Mouse (Mus musculus) layer of hippocampus, postnatal 14 days (tissue): ENCODE data around the gene Rnf126. TPM values are rescaled to one million over a fixed set of nuclear protein-coding genes. Genes with fewer than 3 reads are reported as not detected.

ENCODE experiments used
- total RNA-seq, 2 experiments: library from RNA; stranded (reverse); gene quantifications; 2 replicates each; pipeline ENCODE4 v1.2.3; 2021

Gene Rnf126
- total RNA-seq, 2 experiments from 2014 or later = 86.1 to 90.5 TPM

Other genes with a start within 250 kb of the Rnf126 start
- gene Plpp2, start 233.2 kb downstream of the Rnf126 start, total RNA-seq = 1 to 10 TPM; 5.2 to 8.5 TPM
- gene Mier2, start 211.8 kb downstream of the Rnf126 start, total RNA-seq = 10 to 100 TPM; 51.5 to 52.8 TPM
- not detected for gene Theg, start 179.6 kb downstream of the Rnf126 start, total RNA-seq
- gene C2cd4c, start 152.9 kb downstream of the Rnf126 start, total RNA-seq = 1 to 10 TPM; 6.5 to 8.3 TPM
- gene Shc2, start 129.0 kb downstream of the Rnf126 start, total RNA-seq = 10 to 100 TPM; 42.7 to 44.5 TPM
- gene Odf3l2, start 121.2 kb downstream of the Rnf126 start, total RNA-seq = under 1 TPM; 0.52 to 0.53 TPM
- gene Madcam1, start 102.4 kb downstream of the Rnf126 start, total RNA-seq = under 1 TPM in 1 of 2 experiments, not detected in 1; 0.37 TPM
- gene Tpgs1, start 97.6 kb downstream of the Rnf126 start, total RNA-seq = 10 to 100 TPM; 72.3 to 73.2 TPM
- 10 to 100 TPM; 60.9 to 68.5 TPM for gene Cdc34, start 84.8 kb downstream of the Rnf126 start, total RNA-seq
- 1 to 10 TPM; 1.7 to 1.9 TPM for gene Gzmm, start 77.9 kb downstream of the Rnf126 start, total RNA-seq
- 100 to 1,000 TPM; 695 to 807 TPM for gene Bsg, start 62.5 kb downstream of the Rnf126 start, total RNA-seq
- gene Hcn2, start 50.3 kb downstream of the Rnf126 start, total RNA-seq = 10 to 100 TPM; 89.2 to 96.6 TPM
- 10 to 100 TPM; 45.3 to 49.0 TPM for gene Polrmt, start 20.4 kb downstream of the Rnf126 start, total RNA-seq
- 1 to 10 TPM in 1 of 2 experiments, under 1 TPM in 1; 0.88 to 1.7 TPM for gene Fgf22, start 11.9 kb downstream of the Rnf126 start, total RNA-seq
- 1 to 10 TPM; 1.2 to 2.4 TPM for gene Fstl3, start 10.3 kb upstream of the Rnf126 start, total RNA-seq
- gene Prss57, start 24.0 kb upstream of the Rnf126 start, total RNA-seq = under 1 TPM in 1 of 2 experiments, not detected in 1; 0.16 TPM
- gene Palm, start 26.6 kb upstream of the Rnf126 start, total RNA-seq = 100 to 1,000 TPM; 356 to 379 TPM
- under 1 TPM; 0.26 to 0.53 TPM for gene Misp, start 54.0 kb upstream of the Rnf126 start, total RNA-seq
- gene Ptbp1, start 87.5 kb upstream of the Rnf126 start, total RNA-seq = 10 to 100 TPM; 62.9 to 70.2 TPM
- 1 to 10 TPM; 2.3 to 3.0 TPM for gene Prtn3, start 107.5 kb upstream of the Rnf126 start, total RNA-seq
- gene Plppr3, start 107.7 kb upstream of the Rnf126 start, total RNA-seq = 10 to 100 TPM; 53.5 to 57.7 TPM
- gene Elane, start 119.3 kb upstream of the Rnf126 start, total RNA-seq = not detected
- not detected for gene Cfd, start 123.9 kb upstream of the Rnf126 start, total RNA-seq
- gene Med16, start 142.0 kb upstream of the Rnf126 start, total RNA-seq = 10 to 100 TPM; 48.8 to 51.9 TPM
- not detected for gene Gm26602, start 143.9 kb upstream of the Rnf126 start, total RNA-seq
- gene Kiss1r, start 150.0 kb upstream of the Rnf126 start, total RNA-seq = 1 to 10 TPM; 5.0 to 8.9 TPM
- 100 to 1,000 TPM; 424 to 430 TPM for gene R3hdm4, start 154.3 kb upstream of the Rnf126 start, total RNA-seq
- gene Arid3a, start 160.1 kb upstream of the Rnf126 start, total RNA-seq = 1 to 10 TPM; 4.5 to 6.4 TPM
- 10 to 100 TPM; 35.5 to 40.8 TPM for gene Wdr18, start 193.2 kb upstream of the Rnf126 start, total RNA-seq
- under 1 TPM; 0.12 to 0.21 TPM for gene Grin3b, start 203.8 kb upstream of the Rnf126 start, total RNA-seq
- 100 to 1,000 TPM; 135 to 144 TPM for gene Tmem259, start 217.4 kb upstream of the Rnf126 start, total RNA-seq
- 1 to 10 TPM; 7.5 to 9.3 TPM for gene Cnn2, start 221.6 kb upstream of the Rnf126 start, total RNA-seq
- gene Abca7, start 229.5 kb upstream of the Rnf126 start, total RNA-seq = 10 to 100 TPM in 1 of 2 experiments, 1 to 10 TPM in 1; 9.8 to 10.5 TPM
- 1 to 10 TPM; 3.8 to 3.9 TPM for gene Arhgap45, start 249.7 kb upstream of the Rnf126 start, total RNA-seq